ENCODE assay signal across 14 mouse cellular contexts in genomic region chr8:115189836-115190235, GRCm38 (mm10).
DNase-seq lines count a peak whose midpoint lies in the region; ATAC-seq and TF ChIP-seq lines count a peak whose summit lies in the region.
"Had no signal": no experiment of that assay in that cellular context is flagged by ENCODE, and none has a peak within 500 bp of the region (broad histone marks: within the 10 kb centered on the region; RNA-seq: fewer than 3 reads in every experiment).

No protein-coding gene starts in this region.

- no peaks in the 10 kb centered on the region for H3K36me3 ChIP-seq in intestine, postnatal 0 days (ENCODE audit: control insufficient read depth, insufficient read depth)
- no peaks in the 10 kb centered on the region for H3K36me3 ChIP-seq in intestine, embryonic 15.5 days
- H3K36me3 ChIP-seq in midbrain, embryonic 10.5 days, result no peaks in the 10 kb centered on the region
- H3K36me3 ChIP-seq: heart, embryonic 10.5 days; hindbrain, embryonic 12.5 days; kidney, embryonic 15.5 days had no signal

- no peak overlapping the region for H3K4me3 ChIP-seq in intestine, postnatal 0 days (ENCODE audit: low read depth, low read length)
- H3K4me3 ChIP-seq in intestine, embryonic 15.5 days (replicated peaks), result no peak overlapping the region
- no peak overlapping the region for H3K4me3 ChIP-seq in midbrain, embryonic 10.5 days
- H3K4me3 ChIP-seq: heart, embryonic 10.5 days; hindbrain, embryonic 12.5 days; kidney, embryonic 15.5 days; megakaryocyte, embryonic 14.5 days had no signal

- peaks cover 3% of the 10 kb centered on the region for H3K4me1 ChIP-seq in intestine, postnatal 0 days (replicated peaks; ENCODE audit: control insufficient read depth, insufficient read depth, low read length)
- 0 out of 2 replicates have a peak, but pooled peaks cover 9% of the 10 kb centered on the region for H3K4me1 ChIP-seq in intestine, embryonic 15.5 days (replicated peaks)
- H3K4me1 ChIP-seq in midbrain, embryonic 10.5 days, result peaks cover 16% of the 10 kb centered on the region
- H3K4me1 ChIP-seq: megakaryocyte, embryonic 14.5 days had no signal

- no peak overlapping the region for H3K9ac ChIP-seq in intestine, postnatal 0 days (ENCODE audit: low read depth, low read length)
- H3K9ac ChIP-seq in intestine, embryonic 15.5 days, result no peak overlapping the region
- H3K9ac ChIP-seq: hindbrain, embryonic 12.5 days; kidney, embryonic 15.5 days had no signal

- WGBS in intestine, postnatal 0 days, result 40% methylated on average over 11 of the region's 11 CpGs
- WGBS in intestine, embryonic 15.5 days, result 64% methylated on average over 11 of the region's 11 CpGs
- WGBS in midbrain, embryonic 10.5 days, result 90% methylated on average over 11 of the region's 11 CpGs

- H3K9me3 ChIP-seq in intestine, postnatal 0 days (ENCODE audit: control insufficient read depth), result no peaks in the 10 kb centered on the region
- no peaks in the 10 kb centered on the region for H3K9me3 ChIP-seq in intestine, embryonic 15.5 days
- H3K9me3 ChIP-seq in midbrain, embryonic 10.5 days (replicated peaks), result no peaks in the 10 kb centered on the region
- H3K9me3 ChIP-seq: heart, embryonic 10.5 days; hindbrain, embryonic 12.5 days; kidney, embryonic 15.5 days had no signal

- ATAC-seq in intestine, postnatal 0 days, result peak; percentile 42; the same call in 1 of the 2 replicates
- ATAC-seq in intestine, embryonic 15.5 days, result no peak
- peak; percentile 52; the same call in 1 of the 2 replicates for ATAC-seq in megakaryocyte-erythroid progenitor cell, adult 5-6 weeks (replicated peaks; ENCODE audit: low FRiP score, low TSS enrichment, poor library complexity, severe bottlenecking)
- no peak for ATAC-seq in erythroid progenitor cell, adult 5-6 weeks (replicated peaks; ENCODE audit: low FRiP score, poor library complexity, severe bottlenecking)

- H3K27ac ChIP-seq in intestine, postnatal 0 days (ENCODE audit: low read depth, low read length), result no peak overlapping the region
- H3K27ac ChIP-seq in intestine, embryonic 15.5 days, result no peak overlapping the region
- H3K27ac ChIP-seq in midbrain, embryonic 10.5 days (replicated peaks), result no peak overlapping the region
- H3K27ac ChIP-seq: heart, embryonic 10.5 days; hindbrain, embryonic 12.5 days; kidney, embryonic 15.5 days had no signal

- no peaks in the 10 kb centered on the region for H3K27me3 ChIP-seq in intestine, postnatal 0 days (replicated peaks; ENCODE audit: control insufficient read depth, insufficient read depth, low read length)
- H3K27me3 ChIP-seq in intestine, embryonic 15.5 days (replicated peaks), result no peaks in the 10 kb centered on the region
- H3K27me3 ChIP-seq in midbrain, embryonic 10.5 days (ENCODE audit: low read depth, poor library complexity, severe bottlenecking), result no peaks in the 10 kb centered on the region
- H3K27me3 ChIP-seq: hindbrain, embryonic 12.5 days; megakaryocyte, embryonic 14.5 days had no signal

- DNase-seq in T-cell, adult 2 months (ENCODE audit: low spot score), result peak; percentile 96
- DNase-seq in thymus, postnatal 10 days (ENCODE audit: low spot score in 2 of 2), result peak; percentile 68 to 79
- DNase-seq in midbrain, embryonic 10.5 days (ENCODE audit: low spot score), result no peak
- no peak for DNase-seq in layer of hippocampus, adult 11-12 months (ENCODE audit: low spot score)
- DNase-seq: adrenal gland, adult 8-10 months; embryo, embryonic 11 days had no signal

- no peak for TF ChIP-seq CTCF in intestine, postnatal 0 days (IDR thresholded peaks at IDR 0.05; ENCODE audit: low read depth)

- no peak overlapping the region for H3K4me2 ChIP-seq in intestine, postnatal 0 days (replicated peaks; ENCODE audit: low read depth)
- H3K4me2 ChIP-seq in intestine, embryonic 15.5 days (replicated peaks), result no peak overlapping the region
- H3K4me2 ChIP-seq: hindbrain, embryonic 12.5 days; kidney, embryonic 15.5 days had no signal

Comparison
In these comparisons a context has a peak if more than half of its experiments do, and no peak if none do; other contexts are left out.
1. ATAC-seq: peak in intestine, postnatal 0 days (single experiment) and megakaryocyte-erythroid progenitor cell, adult 5-6 weeks (single experiment); none in intestine, embryonic 15.5 days (single experiment) and erythroid progenitor cell, adult 5-6 weeks (single experiment).
2. DNase-seq: peak in T-cell, adult 2 months (single experiment) and thymus, postnatal 10 days (2 of 2); none in midbrain, embryonic 10.5 days (single experiment) and layer of hippocampus, adult 11-12 months (single experiment).